Mouse (Mus musculus) ES-E14 (cell line): ENCODE measurements around the gene Tmem104. TPM values are rescaled to one million over a fixed set of nuclear protein-coding genes. Genes with fewer than 3 reads are reported as not detected.

Experiments used
- DNase-seq: peaks from one replicate; pipeline ENCODE4 v3.0.0-alpha.2; 2013; ENCODE audit warnings: low read depth, low spot score
- H3K27ac ChIP-seq: 2 replicates; pipeline ENCODE4 v1.5.1; 2012; ENCODE audit warnings: low read depth, mild to moderate bottlenecking, low read length, moderate library complexity, mixed read lengths; ENCODE audit not compliant: poor library complexity, insufficient read depth, severe bottlenecking
- H3K36me3 ChIP-seq: 2 replicates; pipeline ENCODE4 v1.6.1; 2012; ENCODE audit warnings: mild to moderate bottlenecking, low read length, moderate library complexity, mixed read lengths; ENCODE audit not compliant: control insufficient read depth, poor library complexity, insufficient read depth, severe bottlenecking
- H3K4me1 ChIP-seq, 2 experiments: fragments of 150-350 bp in 1 of 2; sonication (generic) in 1 of 2; 2 replicates each; pipeline ENCODE4 v1.6.1; 2012; ENCODE audit warnings: low read length in 2 of 2, mild to moderate bottlenecking in 1 of 2, mixed read lengths in 1 of 2; ENCODE audit not compliant: control insufficient read depth in 2 of 2, insufficient read depth in 2 of 2, poor library complexity in 1 of 2
- H3K4me3 ChIP-seq, 2 experiments: fragments of 150-350 bp in 1 of 2; sonication (generic) in 1 of 2; 2 replicates each; pipeline ENCODE4 v1.5.1; 2012; ENCODE audit warnings: low read length in 2 of 2, low read depth in 1 of 2, mild to moderate bottlenecking in 1 of 2, mixed read lengths in 1 of 2; ENCODE audit not compliant: insufficient read depth in 1 of 2, poor library complexity in 1 of 2, severe bottlenecking in 1 of 2
- H3K9ac ChIP-seq: 2 replicates; pipeline ENCODE4 v1.6.1; 2012; ENCODE audit warnings: low read depth, mild to moderate bottlenecking, low read length, mixed read lengths; ENCODE audit not compliant: poor library complexity, insufficient read depth, severe bottlenecking
- H3K9me3 ChIP-seq: fragments of 150-350 bp; sonication (generic); 2 replicates; pipeline ENCODE4 v1.6.1; 2012; ENCODE audit warnings: low read depth, mild to moderate bottlenecking, low read length; ENCODE audit not compliant: control insufficient read depth, insufficient read depth
- CHD2 ChIP-seq: IDR thresholded peaks from 2 replicates; pipeline ENCODE4 v1.6.1; 2014; ENCODE audit warnings: mild to moderate bottlenecking, low read depth, low read length, inconsistent platforms
- HCFC1 ChIP-seq: IDR thresholded peaks from 2 replicates; pipeline ENCODE4 v1.6.1; 2012; ENCODE audit warnings: low read length, inconsistent platforms, borderline replicate concordance; ENCODE audit not compliant: insufficient read depth
- MAFK ChIP-seq: IDR thresholded peaks from 2 replicates; pipeline ENCODE4 v1.6.1; 2014; ENCODE audit warnings: mild to moderate bottlenecking, low read depth, low read length, inconsistent platforms; ENCODE audit not compliant: insufficient read depth
- ZC3H11A ChIP-seq: IDR thresholded peaks from 2 replicates; pipeline ENCODE4 v1.6.1; 2012; ENCODE audit warnings: low read depth, mild to moderate bottlenecking, inconsistent platforms, low read length, borderline replicate concordance
- ZNF384 ChIP-seq: IDR thresholded peaks from 2 replicates; pipeline ENCODE4 v1.6.1; 2012; ENCODE audit warnings: low read depth, low read length, inconsistent platforms
- in situ Hi-C, 2 experiments: fragments of 600-800 bp; cut with MboI; formaldehyde crosslinking; loops; one replicate each; pipeline ENCODE4 v1.15.1; 2025; ENCODE audit warnings: low sequenced_read_pairs in 2 of 2, inconsistent platforms in 1 of 2; ENCODE audit not compliant: unreplicated experiment in 2 of 2
- total RNA-seq: library from RNA; depleted of rRNA; stranded (reverse); fragments of 300-350 nt; gene quantifications from 2 replicates; pipeline ENCODE4 v1.2.3, GENCODE M21; 2012

Tmem104 gene
- total RNA-seq, 1 experiment: 14.7 TPM

DNA sequence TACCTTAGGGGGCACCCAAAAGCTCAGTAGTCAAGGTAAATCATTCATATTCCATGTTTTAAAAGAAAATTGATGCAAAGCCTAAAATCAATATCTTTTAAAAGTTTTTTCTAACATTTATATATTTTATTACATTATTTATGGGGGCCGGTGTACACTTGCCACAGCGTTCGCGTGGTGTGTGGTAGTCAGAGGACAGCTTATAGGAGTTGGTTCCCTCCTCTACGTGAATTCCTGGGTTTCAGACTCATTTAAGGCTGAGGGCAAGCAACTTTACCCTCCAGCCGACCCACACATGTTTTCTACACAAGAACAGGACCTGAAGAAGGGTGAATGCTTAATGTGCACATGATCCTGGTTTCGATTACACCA is 90.3 kb downstream of the Tmem104 start:
- no peak overlapping the region for H3K27ac ChIP-seq
- H3K9ac ChIP-seq: peak overlapping the region; percentile 61; the same call in 1 of the 2 replicates
- TF ChIP-seq HCFC1 (no peak), CHD2 (no peak), ZC3H11A (no peak), MAFK (no peak), ZNF384 (no peak)

DNA sequence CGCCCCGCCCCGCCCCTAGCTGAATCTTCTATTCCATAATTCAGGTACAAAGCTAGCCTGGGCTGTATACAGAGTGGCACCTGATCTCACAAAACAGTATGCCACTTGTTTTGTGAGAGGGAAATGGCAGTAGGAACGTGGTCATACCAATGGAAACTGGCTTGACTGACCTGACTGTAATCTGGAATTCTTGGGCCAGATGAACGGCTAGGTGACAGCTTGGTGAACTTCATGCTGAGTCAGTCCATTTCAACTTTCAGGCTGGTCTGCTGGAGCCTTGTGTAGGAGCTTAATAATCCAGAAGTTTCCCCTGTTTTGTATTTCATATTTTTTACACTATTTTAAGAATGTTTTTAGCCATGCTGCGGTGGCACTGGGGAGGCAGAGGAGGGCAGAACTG is 90.9 kb downstream of the Tmem104 start:
- TF ChIP-seq CHD2: no peak
- TF ChIP-seq HCFC1: no peak
- TF ChIP-seq MAFK: no peak
- TF ChIP-seq ZNF384: no peak
- no peak for TF ChIP-seq ZC3H11A
- Histone ChIP-seq H3K36me3 (no peaks in the 10 kb centered on the region), H3K9me3 (no peaks in the 10 kb centered on the region), H3K9ac (no peak overlapping the region), H3K27ac (no peak overlapping the region), H3K4me1 (peaks cover 2% of the 10 kb centered on the region in 2 experiments; a peak in 3 of 4 replicates), H3K4me3 (no peak overlapping the region)
- in situ Hi-C loops: no loop called here
- no peak for DNase-seq

More for the DNA sequence above, 90.3 kb downstream of the Tmem104 start:
- peak overlapping the region; percentile 77 to 96 for H3K4me3 ChIP-seq
- DNase-seq: no peak
- in situ Hi-C loops: no loop called here
- peaks cover 2% of the 10 kb centered on the region in 2 experiments; a peak in 3 of 4 replicates for H3K4me1 ChIP-seq
- H3K9me3 ChIP-seq: no peaks in the 10 kb centered on the region
- no peaks in the 10 kb centered on the region for H3K36me3 ChIP-seq

DNA sequence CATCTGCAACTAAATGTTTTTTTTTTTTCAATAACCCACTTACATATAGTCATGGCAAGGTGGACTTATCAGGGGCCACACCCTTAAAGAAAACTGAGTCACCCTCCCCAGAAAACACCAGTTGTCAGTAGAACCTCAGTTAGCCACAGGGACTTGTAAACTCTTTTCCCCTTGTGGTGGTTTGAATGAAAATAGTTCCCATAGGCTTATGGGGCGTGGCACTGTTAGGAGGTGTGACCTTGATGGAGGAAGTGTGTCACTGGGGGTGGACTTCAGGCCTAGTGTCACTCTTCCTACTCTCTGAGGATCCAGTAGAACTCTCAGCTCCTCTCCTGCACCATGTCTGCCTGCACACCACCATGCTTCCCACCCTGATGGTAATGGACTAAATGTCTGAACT is 92.4 kb downstream of the Tmem104 start:
- TF ChIP-seq ZNF384 (no peak), HCFC1 (no peak), ZC3H11A (no peak), MAFK (no peak), CHD2 (no peak)
- Histone ChIP-seq H3K36me3 (no peaks in the 10 kb centered on the region), H3K9ac (no peak overlapping the region), H3K9me3 (no peaks in the 10 kb centered on the region), H3K4me1 (peaks cover 2% of the 10 kb centered on the region in 2 experiments; a peak in 3 of 4 replicates), H3K27ac (no peak overlapping the region), H3K4me3 (no peak overlapping the region)
- DNase-seq: no peak
- in situ Hi-C loops: no loop called here

DNA sequence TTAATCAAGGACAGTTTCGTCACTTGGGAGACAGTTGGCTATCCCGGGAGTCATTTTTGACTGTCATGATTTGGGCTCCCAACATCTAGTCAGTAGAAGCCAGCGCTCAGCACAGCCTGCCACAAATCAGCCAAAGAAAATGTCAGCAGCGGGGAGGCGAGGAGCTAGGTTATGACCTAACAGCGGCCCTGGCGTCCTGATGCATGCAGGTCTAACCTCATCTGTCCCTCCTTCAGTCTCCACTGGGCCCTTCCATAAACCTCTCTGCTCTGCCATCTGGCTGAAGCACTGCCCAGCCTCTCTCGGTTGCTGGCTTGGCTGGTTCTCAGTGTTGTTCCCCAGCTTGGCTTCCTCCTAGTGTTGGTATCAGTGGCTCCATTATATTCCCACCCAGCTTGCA is 95.0 kb downstream of the Tmem104 start:
- no peak overlapping the region for H3K4me3 ChIP-seq
- H3K27ac ChIP-seq: no peak overlapping the region
- H3K36me3 ChIP-seq: no peaks in the 10 kb centered on the region
- no peak for TF ChIP-seq MAFK
- no peak for TF ChIP-seq ZC3H11A
- TF ChIP-seq HCFC1: no peak
- no peak for TF ChIP-seq ZNF384
- TF ChIP-seq CHD2: no peak
- in situ Hi-C loops: no loop called here
- H3K9me3 ChIP-seq: no peaks in the 10 kb centered on the region
- no peak for DNase-seq
- peaks cover 0 to 4% of the 10 kb centered on the region in 2 experiments; a peak in 2 of 4 replicates for H3K4me1 ChIP-seq
- H3K9ac ChIP-seq: no peak overlapping the region
